Mouse (Mus musculus): ENCODE results near the gene Ccdc162.

Gene Ccdc162

GRCm38 (mm10) chr10:41573190-41573589 lies 143.2 kb downstream of the Ccdc162 start:
- no peak for DNase-seq

DNA sequence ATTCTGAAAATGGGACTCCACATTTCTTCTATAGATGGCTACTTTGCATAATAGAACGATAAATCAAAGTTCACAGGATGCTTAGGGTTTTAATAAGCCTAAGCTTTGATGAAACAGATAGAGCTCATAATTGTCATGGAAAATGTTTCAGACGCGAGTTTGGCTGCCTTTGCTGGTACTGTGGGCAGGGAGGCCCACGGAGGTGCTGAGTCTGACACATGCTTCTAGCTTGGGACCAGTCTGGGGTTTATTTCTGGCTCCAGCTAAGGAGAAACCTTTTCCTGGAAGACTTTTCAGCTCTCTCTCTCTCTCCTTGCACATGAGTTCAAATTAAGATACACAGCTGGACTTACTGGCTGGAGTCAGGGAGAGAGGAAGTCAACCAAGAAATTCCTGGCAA lies 144.2 kb downstream of the Ccdc162 start:
- DNase-seq, result no peak

- DNase-seq, result no peak
Measured at GRCm38 (mm10) chr10:41571065-41571464, 145.4 kb downstream of the Ccdc162 start.

DNA sequence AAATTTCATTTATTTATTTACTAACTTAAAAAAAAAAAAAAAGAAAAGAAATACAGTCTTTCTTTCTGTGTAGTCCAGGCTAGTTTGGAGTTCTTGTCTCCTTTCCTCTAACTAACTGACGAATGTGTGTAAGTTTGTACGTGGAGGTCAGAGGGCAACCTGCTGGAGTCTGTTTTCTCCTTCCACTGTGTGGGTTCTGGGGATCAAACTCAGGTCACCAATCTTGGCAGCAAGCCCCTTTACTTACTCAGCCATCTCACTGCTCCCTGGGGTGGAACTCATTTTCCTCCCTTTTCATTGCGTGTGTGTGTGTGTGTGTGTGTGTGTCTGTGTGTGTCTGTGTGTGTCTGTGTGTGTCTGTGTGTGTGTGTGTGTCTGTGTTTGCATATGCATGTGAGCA lies 148.1 kb downstream of the Ccdc162 start:
- no peak for DNase-seq

DNA sequence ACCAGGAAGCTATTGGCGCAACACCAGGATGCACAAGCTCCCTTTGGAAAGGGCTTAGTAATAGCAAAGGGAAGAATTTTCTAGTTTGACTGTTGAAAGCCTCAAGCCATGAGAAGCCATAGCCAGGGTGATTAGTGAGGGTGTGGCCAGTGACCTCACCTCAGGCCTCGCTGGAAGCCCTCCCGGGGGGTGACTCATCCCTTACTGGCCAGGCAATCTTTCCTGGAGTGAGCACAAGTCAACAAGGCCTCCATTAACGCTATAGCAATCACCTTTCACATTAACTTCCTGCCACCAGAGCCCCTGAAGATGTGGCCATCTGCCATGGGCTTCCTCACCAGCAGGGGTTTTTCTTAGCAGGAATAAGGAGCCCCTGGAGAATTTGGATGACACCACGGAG lies 151.3 kb downstream of the Ccdc162 start:
- no peak for DNase-seq

- no peak for DNase-seq
Measured at GRCm38 (mm10) chr10:41561701-41562395, 154.6 kb downstream of the Ccdc162 start.

DNA sequence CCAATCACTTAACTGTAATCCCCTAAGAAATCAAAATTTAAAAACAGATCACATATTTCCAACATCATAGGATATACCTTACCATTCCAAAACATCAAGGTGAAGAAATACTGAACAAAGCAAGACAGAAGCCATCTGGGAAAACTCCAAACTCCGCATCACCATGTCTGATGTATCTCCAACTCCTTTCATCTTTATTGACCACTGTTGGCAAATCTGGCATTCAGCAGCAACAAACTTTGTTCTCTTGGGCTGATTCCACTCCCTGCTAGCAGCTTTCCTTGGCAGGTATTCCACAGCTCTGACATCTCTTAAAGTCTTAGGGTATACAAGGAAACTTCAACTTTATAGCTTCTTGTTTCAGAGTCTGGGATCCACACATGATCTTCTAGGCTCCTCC lies 158.0 kb downstream of the Ccdc162 start:
- no peak for DNase-seq

DNA sequence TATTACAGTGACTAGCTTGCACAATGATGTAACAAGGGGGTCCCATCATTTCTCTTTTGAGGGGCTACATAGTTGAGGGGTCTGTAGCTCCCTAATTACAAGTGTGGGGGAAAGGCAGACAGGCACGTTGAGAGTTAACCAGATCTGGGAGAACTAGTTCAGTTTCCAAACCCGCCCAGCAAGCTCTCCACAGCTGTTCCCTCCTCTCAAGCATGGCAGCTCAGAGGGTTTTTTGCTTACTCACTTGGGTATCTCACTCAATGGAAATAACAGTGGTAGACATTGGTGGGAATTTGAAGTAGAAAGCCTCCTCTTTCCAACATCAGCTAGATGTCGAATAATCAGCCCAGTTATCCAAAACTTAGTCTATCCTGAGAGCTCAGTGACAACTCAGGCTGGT lies 161.4 kb downstream of the Ccdc162 start:
- DNase-seq, result no peak

DNA sequence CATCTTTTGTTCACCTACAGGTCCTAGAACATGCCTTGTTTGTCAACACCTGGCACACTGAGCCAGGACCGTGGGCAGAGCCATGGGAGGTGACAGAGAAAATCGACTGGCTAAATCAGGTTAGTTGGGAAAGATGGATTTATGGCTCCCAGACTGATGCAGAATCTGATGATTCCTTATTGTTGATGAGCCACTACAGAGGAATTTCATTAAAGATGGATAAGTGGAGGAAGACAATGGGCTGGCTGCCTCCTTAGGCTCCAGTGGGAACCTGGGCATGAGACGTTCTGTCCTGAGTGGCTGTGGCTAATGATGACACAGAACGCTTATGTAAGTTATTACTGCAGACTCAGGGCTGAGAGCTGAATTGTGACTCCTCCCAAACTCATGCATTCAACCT lies 162.7 kb downstream of the Ccdc162 start:
- no peak for DNase-seq

- peak; percentile 53 for DNase-seq
Measured at GRCm38 (mm10) chr10:41552847-41553589, 163.4 kb downstream of the Ccdc162 start.

DNA sequence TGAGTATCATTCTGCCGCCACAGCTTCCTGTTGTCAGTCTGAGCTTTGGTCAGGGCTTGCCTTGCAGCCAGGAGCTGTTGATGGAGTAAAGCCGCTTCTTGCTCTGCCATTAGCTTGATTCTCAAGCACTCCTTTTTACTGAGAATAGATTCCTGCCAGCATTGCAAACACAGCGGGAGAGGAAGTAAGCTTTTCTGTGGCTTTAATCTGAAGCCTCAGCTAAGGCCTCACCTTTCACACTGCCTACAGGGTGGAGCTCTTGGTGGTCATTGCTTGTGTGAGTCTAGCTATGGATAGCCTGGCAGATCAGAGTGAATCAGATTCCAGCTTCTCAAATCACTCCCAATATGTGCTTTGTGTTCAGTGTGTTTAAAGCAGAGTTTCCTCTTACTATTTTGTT lies 164.1 kb downstream of the Ccdc162 start:
- DNase-seq, result no peak

DNA sequence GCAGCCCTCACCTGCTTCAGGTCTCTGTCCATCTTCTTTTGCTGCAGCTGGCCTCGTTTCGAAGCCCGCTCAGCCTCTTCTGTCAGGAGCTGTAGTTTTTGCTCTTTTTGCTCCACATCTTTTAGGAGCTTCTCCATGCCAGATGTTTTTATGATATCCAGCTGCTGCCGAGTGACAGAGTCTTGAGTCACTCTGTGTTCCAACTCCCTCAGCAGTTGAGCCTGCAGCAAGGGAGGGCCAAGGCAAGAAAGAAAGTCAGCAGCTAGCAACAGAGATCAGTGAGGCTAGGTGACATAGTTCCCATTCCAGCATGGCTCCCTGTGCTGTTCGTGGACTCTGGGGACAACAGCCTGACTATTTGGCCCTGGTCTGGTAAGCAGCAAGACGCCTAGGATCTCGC lies 165.7 kb downstream of the Ccdc162 start:
- no peak for DNase-seq

- no peak for DNase-seq
Measured at GRCm38 (mm10) chr10:41546396-41547165, 169.9 kb downstream of the Ccdc162 start.

GRCm38 (mm10) chr10:41545224-41545755 lies 171.1 kb downstream of the Ccdc162 start:
- no peak for DNase-seq

GRCm38 (mm10) chr10:41544481-41545190 lies 171.8 kb downstream of the Ccdc162 start:
- no peak for DNase-seq

DNA sequence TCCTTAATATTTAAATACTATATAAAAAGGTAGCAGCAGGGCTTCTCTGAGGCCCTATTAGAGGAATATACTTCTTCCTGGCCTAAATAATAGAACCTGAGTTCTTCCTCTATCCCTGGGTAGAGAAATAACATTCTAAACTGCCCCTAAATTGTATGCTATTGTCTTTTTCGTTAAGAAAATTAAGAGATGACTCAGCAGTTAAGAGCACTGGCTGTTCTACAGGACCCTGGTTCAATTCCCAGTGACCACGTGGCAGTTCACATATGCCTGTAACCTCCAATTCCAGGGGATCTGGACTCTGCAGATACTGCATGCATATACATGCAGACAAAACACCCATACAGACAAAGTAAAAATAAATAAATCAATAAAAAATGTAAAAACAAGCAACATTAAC lies 172.6 kb downstream of the Ccdc162 start:
- DNase-seq, result no peak

- DNase-seq, result no peak
Measured at GRCm38 (mm10) chr10:41543439-41543838, 173.0 kb downstream of the Ccdc162 start.

GRCm38 (mm10) chr10:41542057-41542456 lies 174.4 kb downstream of the Ccdc162 start:
- no peak for DNase-seq

DNA sequence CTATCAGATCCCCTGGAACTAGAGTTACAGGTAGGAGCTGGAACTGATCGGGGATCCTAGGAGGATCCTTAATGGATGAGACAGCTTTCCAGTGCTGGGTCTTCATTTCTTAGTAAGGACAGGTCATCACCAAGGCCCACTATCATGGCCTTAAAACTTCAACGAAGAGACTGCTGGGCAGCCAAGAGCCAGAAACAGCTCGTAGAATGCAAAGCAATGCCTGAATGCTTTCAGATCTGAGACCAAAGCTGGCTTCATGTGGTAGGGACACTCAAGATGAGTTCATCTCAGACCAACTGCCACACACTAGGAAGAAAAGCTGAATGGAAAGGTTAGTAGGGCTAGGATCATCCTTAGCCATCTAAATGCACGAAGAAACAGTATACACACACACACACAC lies 177.4 kb downstream of the Ccdc162 start:
- no peak for DNase-seq

DNA sequence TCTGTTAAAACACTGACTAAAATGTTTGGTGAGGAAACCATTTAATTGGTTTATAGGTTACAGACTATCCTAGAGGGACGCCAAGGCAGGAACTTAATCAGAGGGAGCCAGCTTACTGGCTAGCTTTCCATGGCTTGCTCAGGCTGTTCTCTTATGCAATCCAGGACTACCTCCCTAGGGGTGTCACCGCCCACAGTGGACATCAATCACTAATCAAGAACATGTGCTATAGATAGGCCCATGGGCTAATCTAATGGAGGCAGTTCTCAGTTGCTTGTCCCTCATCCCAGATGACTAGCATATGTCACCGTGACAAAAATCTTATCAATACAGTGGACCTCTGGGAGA lies 178.5 kb downstream of the Ccdc162 start:
- no peak for DNase-seq

- no peak for DNase-seq
Measured at GRCm38 (mm10) chr10:41537226-41537982, 179.0 kb downstream of the Ccdc162 start.

DNA sequence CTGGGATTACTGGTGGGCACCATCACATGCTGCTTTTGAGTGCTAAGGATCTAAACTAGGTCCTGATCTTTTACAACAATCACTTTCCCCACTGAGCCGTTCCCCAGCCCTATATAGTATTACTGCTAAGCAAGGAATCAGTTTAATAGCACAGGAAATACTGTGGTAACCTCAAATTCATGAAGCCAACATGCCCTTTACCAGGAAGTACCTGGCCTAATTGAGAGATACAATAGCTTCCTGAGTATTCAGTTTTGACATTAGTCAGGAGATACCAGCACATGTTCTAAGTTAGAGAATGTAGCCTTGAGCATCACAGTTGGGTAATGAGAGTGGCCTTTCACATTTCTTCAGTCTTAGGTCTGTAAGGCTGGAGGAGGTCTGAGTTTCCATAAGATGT lies 179.7 kb downstream of the Ccdc162 start:
- no peak for DNase-seq

All from right cerebral cortex, postnatal 25 days (tissue).